Mouse (Mus musculus) left cerebral cortex, postnatal 4 days (tissue): ENCODE results near the gene Flg. TPM values are rescaled to one million over a fixed set of nuclear protein-coding genes. Genes with fewer than 3 reads are reported as not detected.

ENCODE experiments used
- DNase-seq: peaks from one replicate; pipeline ENCODE4 v3.0.0-alpha.2; 2022
- intact Hi-C: fragments of 180-260 bp; cut with DNase I; formaldehyde crosslinking; loops from one replicate; pipeline ENCODE4 v1.15.1; 2025
- total RNA-seq, 2 experiments: library from RNA; stranded (reverse); gene quantifications; 2 replicates each; pipeline ENCODE4 v1.2.3; 2021

Flg gene
- not detected for total RNA-seq

GRCm38 (mm10) chr3:93273223-93273622 lies at the start of gene Flg:
Gene Flg, plus strand, starts transcription at chr3:93273523.
- DNase-seq = no peak
- intact Hi-C loops = no loop called here

DNA sequence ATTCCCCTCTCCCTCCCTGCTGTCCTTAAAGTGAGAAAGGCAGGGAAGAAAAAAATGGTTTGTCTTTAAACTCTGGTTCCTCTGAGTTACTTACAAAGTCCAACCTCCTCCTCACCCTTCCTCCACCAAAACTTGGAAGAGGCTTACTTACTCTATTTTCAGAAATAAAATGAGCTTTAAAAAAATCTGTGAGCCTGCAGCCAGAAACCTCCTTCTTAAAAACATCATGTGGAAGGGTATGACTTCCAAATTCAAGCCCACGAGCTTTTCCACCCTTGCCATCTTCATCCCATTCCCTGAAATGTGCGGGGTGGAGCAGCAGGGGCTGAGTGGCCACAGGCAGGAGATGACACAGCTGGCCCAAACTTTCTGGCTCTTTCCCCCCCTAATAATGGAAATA lies 24.2 kb downstream of the Flg start:
- no peak for DNase-seq
- intact Hi-C loops = no loop called here

- intact Hi-C loops = no loop called here
- DNase-seq = no peak
Observed at GRCm38 (mm10) chr3:93299832-93300231, 26.5 kb downstream of the Flg start.

GRCm38 (mm10) chr3:93301896-93302295 lies 28.6 kb downstream of the Flg start:
- DNase-seq = no peak
- intact Hi-C loops = no loop called here

- no peak for DNase-seq
- intact Hi-C loops = no loop called here
Observed at GRCm38 (mm10) chr3:93306142-93306541, 32.8 kb downstream of the Flg start.

DNA sequence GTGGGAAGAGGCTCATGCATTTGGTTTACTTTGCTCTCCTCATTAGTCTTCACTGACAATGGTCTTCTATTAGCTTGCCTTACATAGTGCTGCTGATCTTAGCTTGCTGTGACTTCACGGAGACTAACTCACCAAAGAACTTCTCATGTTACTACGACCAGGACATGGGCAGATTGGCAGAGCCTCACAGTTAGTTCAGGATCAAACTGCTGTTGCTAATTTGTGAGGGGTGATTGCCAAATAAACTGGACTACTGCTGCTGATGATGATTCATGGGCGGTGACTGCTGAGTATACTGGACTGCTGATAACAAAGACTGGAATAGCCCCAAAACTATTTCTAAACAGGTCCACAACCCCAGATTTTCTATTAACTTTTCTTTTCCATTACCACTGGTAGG lies 38.0 kb downstream of the Flg start:
- no peak for DNase-seq
- intact Hi-C loops = no loop called here

GRCm38 (mm10) chr3:93314388-93314787 lies 41.1 kb downstream of the Flg start:
- DNase-seq = no peak
- intact Hi-C loops = no loop called here

GRCm38 (mm10) chr3:93319449-93319848 lies 46.1 kb downstream of the Flg start, which contains the start of gene Hrnr:
Gene Hrnr, plus strand, starts transcription at chr3:93319749.
- DNase-seq = no peak
- intact Hi-C loops = no loop called here

DNA sequence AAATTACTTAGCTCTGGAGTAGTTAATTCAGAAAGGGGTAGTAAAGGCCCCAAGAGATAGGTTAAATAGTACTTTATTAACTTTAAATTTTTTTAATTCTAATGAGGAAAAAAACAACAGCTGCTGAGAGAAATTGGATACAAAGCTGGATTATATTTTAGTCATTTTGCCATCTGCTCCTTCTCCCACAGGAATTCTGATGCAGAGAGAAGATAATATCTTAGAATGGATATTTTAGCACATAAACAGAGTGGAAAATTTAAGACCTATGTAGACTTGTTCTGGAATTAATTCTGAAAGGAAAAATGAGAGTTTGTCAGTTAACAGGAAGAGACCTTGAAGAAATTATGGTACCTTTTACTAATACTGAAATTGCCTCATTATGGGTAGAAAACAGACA lies 64.4 kb downstream of the Flg start:
- intact Hi-C loops = no loop called here
- DNase-seq = no peak

DNA sequence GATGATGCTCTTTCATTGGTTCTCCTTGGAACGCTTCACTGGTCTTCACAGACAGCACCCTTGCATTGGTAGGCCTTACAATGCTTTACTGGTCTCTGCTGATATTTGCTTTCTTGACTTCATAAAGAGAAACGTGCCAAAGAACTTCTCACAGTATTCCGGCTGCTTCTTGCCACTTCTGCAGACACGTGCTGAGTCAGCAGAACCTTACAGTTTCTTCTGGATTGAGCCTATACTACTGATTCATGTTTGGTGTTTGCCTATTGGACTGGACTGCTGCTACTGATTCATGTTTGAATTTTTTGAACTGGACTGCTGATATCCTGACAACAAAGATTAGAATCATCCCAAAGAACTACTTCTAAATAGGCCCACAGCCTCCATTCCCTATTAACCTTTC lies 66.7 kb downstream of the Flg start:
- intact Hi-C loops = no loop called here
- no peak for DNase-seq

Other genes with a start within 250 kb of the Flg start
- gene Gm4858, start 204.7 kb upstream of the Flg start, total RNA-seq = not detected
- gene Crnn, start 128.7 kb upstream of the Flg start, total RNA-seq = not detected
- not detected for gene Flg2, start 76.2 kb upstream of the Flg start, total RNA-seq
- gene Hrnr, start 46.2 kb downstream of the Flg start, total RNA-seq = not detected
- not detected for gene Rptn, start 120.2 kb downstream of the Flg start, total RNA-seq
- gene Tchh, start 168.8 kb downstream of the Flg start, total RNA-seq = 1 to 10 TPM in 1 of 2 experiments, under 1 TPM in 1; 0.96 to 1.1 TPM
- gene Tchhl1, start 195.2 kb downstream of the Flg start, total RNA-seq = not detected
- gene S100a11, start 247.0 kb downstream of the Flg start, total RNA-seq = 10 to 100 TPM; 33.3 to 35.2 TPM